Mouse (Mus musculus) heart, embryonic 15.5 days (tissue): ENCODE data around the gene Tnnt1. TPM values are rescaled to one million over a fixed set of nuclear protein-coding genes. Genes with fewer than 3 reads are reported as not detected.

ENCODE experiments used
- ATAC-seq: fragments of 200-750 bp; cut with Nextera tagmentation; replicated peaks from 2 replicates; pipeline ENCODE4 v1.8.0; 2017; ENCODE audit warnings: low read depth, moderate TSS enrichment; ENCODE audit not compliant: insufficient number of reproducible peaks, insufficient read depth, low FRiP score
- H3K27ac ChIP-seq: fragments of 300-500 bp; sonication (generic); 2 replicates; pipeline ENCODE4 v1.5.1; 2015; ENCODE audit warnings: mild to moderate bottlenecking, inconsistent platforms
- H3K27me3 ChIP-seq: fragments of 300-500 bp; sonication (generic); 2 replicates; pipeline ENCODE4 v1.6.1; 2015; ENCODE audit warnings: inconsistent platforms
- H3K36me3 ChIP-seq: fragments of 300-500 bp; sonication (generic); 2 replicates; pipeline ENCODE4 v1.6.1; 2015; ENCODE audit warnings: mild to moderate bottlenecking, inconsistent platforms
- H3K4me1 ChIP-seq: fragments of 300-500 bp; sonication (generic); replicated peaks from 2 replicates; pipeline ENCODE4 v1.6.1; 2015; ENCODE audit warnings: inconsistent platforms
- H3K4me2 ChIP-seq: fragments of 300-500 bp; sonication (generic); 2 replicates; pipeline ENCODE4 v1.6.1; 2015; ENCODE audit warnings: inconsistent platforms, mild to moderate bottlenecking, moderate library complexity
- H3K4me3 ChIP-seq: fragments of 300-500 bp; sonication (generic); 2 replicates; pipeline ENCODE4 v1.5.1; 2015; ENCODE audit warnings: mild to moderate bottlenecking, inconsistent platforms
- H3K9ac ChIP-seq: fragments of 300-500 bp; sonication (generic); 2 replicates; pipeline ENCODE4 v1.6.1; 2015; ENCODE audit warnings: mild to moderate bottlenecking, inconsistent platforms
- H3K9me3 ChIP-seq: fragments of 300-500 bp; sonication (generic); replicated peaks from 2 replicates; pipeline ENCODE4 v1.6.1; 2016; ENCODE audit warnings: inconsistent platforms
- WGBS: fragments of 180-500 bp; shearing (Covaris S2); methylation state at CpG from one replicate; pipeline ENCODE4 v1.1.7; 2015; ENCODE audit warnings: mixed read lengths; 5-methylcytosine and 5-hydroxymethylcytosine counted together
- polyA plus RNA-seq: library from polyadenylated mRNA; unstranded; fragments of >200 nt; fragmentation: Nextera tagmentation; extraction: Ambion mirVana; gene quantifications from 2 replicates; pipeline ENCODE4 v1.2.1, GENCODE M21; 2015

The Tnnt1 gene
- polyA plus RNA-seq, 1 experiment from 2014 or later = 278 TPM

DNA sequence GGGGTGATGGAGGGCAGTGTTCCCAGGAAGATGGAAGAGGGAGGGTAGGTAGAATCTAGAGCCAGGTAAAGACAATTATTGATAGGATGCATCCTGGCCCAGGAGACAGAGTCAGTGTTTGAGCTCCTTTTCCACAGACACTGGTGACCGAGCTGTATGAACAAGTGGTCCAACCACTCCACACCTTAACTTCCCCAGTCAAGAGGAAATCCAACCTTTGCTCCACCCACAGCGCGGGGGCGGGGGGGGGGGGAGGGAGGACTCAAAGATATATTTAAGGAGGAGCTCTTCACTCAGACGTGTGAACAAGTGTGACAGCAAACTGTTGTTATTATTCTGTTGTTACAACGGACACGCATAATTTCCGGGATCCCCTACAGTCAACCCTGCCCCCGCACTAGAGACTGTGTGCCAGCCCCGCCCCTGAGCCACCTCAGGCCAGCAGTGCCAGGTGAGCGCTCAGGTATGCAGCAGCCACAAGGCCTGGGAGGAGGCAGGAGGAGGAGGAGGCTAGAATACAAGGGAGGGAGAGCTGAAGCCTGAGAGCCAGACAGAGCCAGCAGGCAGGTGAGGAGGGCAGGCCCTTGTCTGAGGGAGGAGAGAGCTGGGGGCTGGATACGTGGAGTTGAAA, 51.9 kb downstream of the Tnnt1 start:
- Histone ChIP-seq H3K27ac (no peak overlapping the region), H3K4me2 (no peak overlapping the region), H3K9me3 (no peaks in the 10 kb centered on the region), H3K4me3 (no peak overlapping the region), H3K9ac (no peak overlapping the region), H3K4me1 (peaks cover 2% of the 10 kb centered on the region; the same call in 1 of the 2 replicates), H3K36me3 (no peaks in the 10 kb centered on the region), H3K27me3 (peaks cover 5% of the 10 kb centered on the region; the same call in 1 of the 2 replicates)
- WGBS = 7% methylated on average over 12 of the region's 12 CpGs
- ATAC-seq = peak; percentile 33

DNA sequence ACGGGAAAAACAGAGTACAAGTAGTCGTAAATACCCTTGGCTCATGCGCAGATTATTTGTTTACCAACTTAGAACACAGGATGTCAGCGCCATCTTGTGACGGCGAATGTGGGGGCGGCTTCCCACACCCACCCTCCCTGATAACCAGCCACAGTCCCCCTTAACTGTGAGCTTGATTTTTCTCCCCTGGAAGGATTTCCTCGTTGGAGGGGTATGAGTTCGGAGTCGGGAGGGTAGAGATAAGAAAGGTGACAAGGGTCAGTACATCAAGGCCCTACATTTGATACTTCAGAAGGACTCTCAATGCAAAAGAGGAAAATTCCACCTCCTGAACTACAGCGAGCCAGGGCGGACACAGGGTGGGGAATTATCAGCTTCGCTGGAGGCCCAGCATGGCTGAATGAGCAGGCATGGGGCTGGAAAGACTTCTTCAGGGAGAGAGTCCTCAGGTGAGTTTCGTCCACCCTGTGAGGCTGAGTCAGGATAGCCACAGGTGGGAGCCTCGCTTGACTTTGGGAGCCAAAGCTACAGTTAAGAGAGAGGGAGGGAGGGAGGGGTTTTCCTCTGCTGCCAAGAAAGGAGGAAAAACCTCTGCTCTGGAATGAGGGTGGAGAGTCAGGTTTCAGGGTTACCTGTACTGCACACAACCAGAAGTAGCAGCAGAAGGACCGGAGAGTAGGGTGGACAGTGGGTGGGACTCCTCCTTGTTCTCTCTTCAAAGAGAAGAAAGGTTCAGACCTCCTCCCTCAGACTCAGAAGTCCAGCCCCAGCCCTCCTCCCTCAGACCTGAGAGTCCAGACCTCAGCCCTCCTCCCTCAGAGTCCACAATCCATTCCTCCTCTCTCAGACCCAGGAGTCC, 55.4 kb downstream of the Tnnt1 start, which contains the start of gene Eps8l1:
Gene Eps8l1, plus strand, starts transcription at position 99 of the 859 bp plus-strand sequence.
- Histone ChIP-seq H3K9ac (peak within 1 kb of the TSS; percentile 25; the same call in 1 of the 2 replicates), H3K27me3 (no peaks in the 10 kb centered on the region)
- no peak; the same call in 1 of the 2 replicates for ATAC-seq

More for the DNA sequence above, 55.4 kb downstream of the Tnnt1 start, which contains the start of gene Eps8l1:
- peak within 1 kb of the TSS; percentile 54 for H3K27ac ChIP-seq
- H3K4me2 ChIP-seq = peak within 1 kb of the TSS; percentile 44
- WGBS = 53% methylated on average over 15 of the region's 16 CpGs
- no peaks in the 10 kb centered on the region for H3K36me3 ChIP-seq
- H3K9me3 ChIP-seq = no peaks in the 10 kb centered on the region
- H3K4me1 ChIP-seq = peaks cover 2% of the 10 kb centered on the region; the same call in 1 of the 2 replicates
- peak within 1 kb of the TSS; percentile 37 for H3K4me3 ChIP-seq

Other genes starting within 250 kb of the Tnnt1 start
- 0.08 and 0.13 TPM in 2 replicates for gene Ncr1, start 178.7 kb downstream of the Tnnt1 start, polyA plus RNA-seq
- 0.18 and 0.48 TPM in 2 replicates for gene Gp6, start 118.6 kb downstream of the Tnnt1 start, polyA plus RNA-seq
- gene Rdh13, start 70.7 kb downstream of the Tnnt1 start, polyA plus RNA-seq = 26.1 and 27.9 TPM in 2 replicates
- gene Eps8l1, start 55.7 kb downstream of the Tnnt1 start, polyA plus RNA-seq = 4.8 TPM in 2 replicates
- 32.5 and 43.7 TPM in 2 replicates for gene Ppp1r12c, start 14.7 kb downstream of the Tnnt1 start, polyA plus RNA-seq
- gene Tnni3, start 7.8 kb upstream of the Tnnt1 start, polyA plus RNA-seq = 2,753 and 3,427 TPM in 2 replicates
- gene Dnaaf3, start 16.1 kb upstream of the Tnnt1 start, polyA plus RNA-seq = 0.96 and 1.2 TPM in 2 replicates
- 1.3 and 2.0 TPM in 2 replicates for gene Syt5, start 31.2 kb upstream of the Tnnt1 start, polyA plus RNA-seq
- not detected in 2 replicates for gene Ptprh, start 87.7 kb upstream of the Tnnt1 start, polyA plus RNA-seq
- gene Tmem86b, start 115.0 kb upstream of the Tnnt1 start, polyA plus RNA-seq = 1.5 and 1.6 TPM in 2 replicates
- 6.2 and 8.2 TPM in 2 replicates for gene Ppp6r1, start 142.6 kb upstream of the Tnnt1 start, polyA plus RNA-seq
- 71.7 and 81.2 TPM in 2 replicates for gene Hspbp1, start 168.7 kb upstream of the Tnnt1 start, polyA plus RNA-seq
- 0.79 TPM in 2 replicates for gene Brsk1, start 174.2 kb upstream of the Tnnt1 start, polyA plus RNA-seq
- 0.11 TPM in 1 of 2 replicates, not detected in the other for gene Tmem150b, start 208.9 kb upstream of the Tnnt1 start, polyA plus RNA-seq
- gene Kmt5c, start 223.7 kb upstream of the Tnnt1 start, polyA plus RNA-seq = 47.8 and 59.4 TPM in 2 replicates
- gene Cox6b2, start 236.7 kb upstream of the Tnnt1 start, polyA plus RNA-seq = 34.9 and 35.6 TPM in 2 replicates